Mouse (Mus musculus) hindbrain, embryonic 11.5 days (tissue): ENCODE results near the gene Mdm2. TPM values are rescaled to one million over a fixed set of nuclear protein-coding genes. Genes with fewer than 3 reads are reported as not detected.
"Not testable (repeated sequence)": the region's sequence is repeated elsewhere in the genome, so short reads cannot be mapped to it uniquely, and the experiment has no call there.

Experiments
- ATAC-seq: fragments of 200-750 bp; cut with Nextera tagmentation; 2 replicates; pipeline ENCODE4 v1.8.0; 2017; ENCODE audit warnings: mild to moderate bottlenecking, moderate TSS enrichment, moderate library complexity; ENCODE audit not compliant: low FRiP score
- DNase-seq: peaks from one replicate; pipeline ENCODE4 v3.0.0-alpha.2; 2015; ENCODE audit warnings: low spot score
- H3K27ac ChIP-seq: fragments of 300-500 bp; sonication (generic); 2 replicates; pipeline ENCODE4 v1.5.1; 2014; ENCODE audit warnings: mild to moderate bottlenecking, low read depth, low read length
- H3K27me3 ChIP-seq: fragments of 300-500 bp; sonication (generic); 2 replicates; pipeline ENCODE4 v1.6.1; 2014; ENCODE audit warnings: mild to moderate bottlenecking, low read length, moderate library complexity, mixed read lengths; ENCODE audit not compliant: control insufficient read depth, insufficient read depth
- H3K36me3 ChIP-seq: fragments of 300-500 bp; sonication (generic); 2 replicates; pipeline ENCODE4 v1.6.1; 2014; ENCODE audit warnings: mild to moderate bottlenecking, low read length, moderate library complexity, mixed read lengths; ENCODE audit not compliant: control insufficient read depth, insufficient read depth
- H3K4me1 ChIP-seq: fragments of 300-500 bp; sonication (generic); replicated peaks from 2 replicates; pipeline ENCODE4 v1.6.1; 2014; ENCODE audit warnings: low read length, mixed read lengths; ENCODE audit not compliant: control insufficient read depth, insufficient read depth
- H3K4me2 ChIP-seq: fragments of 300-500 bp; sonication (generic); replicated peaks from 2 replicates; pipeline ENCODE4 v1.6.1; 2014; ENCODE audit warnings: mild to moderate bottlenecking, low read depth, low read length
- H3K4me3 ChIP-seq: fragments of 300-500 bp; sonication (generic); 2 replicates; pipeline ENCODE4 v1.5.1; 2014; ENCODE audit warnings: low read depth, low read length
- H3K9ac ChIP-seq: fragments of 300-500 bp; sonication (generic); 2 replicates; pipeline ENCODE4 v1.6.1; 2014; ENCODE audit warnings: low read depth, low read length
- H3K9me3 ChIP-seq: fragments of 300-500 bp; sonication (generic); 2 replicates; pipeline ENCODE4 v1.6.1; 2016; ENCODE audit warnings: low read length; ENCODE audit not compliant: control insufficient read depth
- WGBS: fragments of 180-500 bp; shearing (Covaris S2); extraction: QIAGEN DNeasy Blood & Tissue Kit; methylation state at CpG from one replicate; pipeline ENCODE4 v1.1.7; 2014; 5-methylcytosine and 5-hydroxymethylcytosine counted together
- polyA plus RNA-seq: library from polyadenylated mRNA; unstranded; fragments of >200 nt; fragmentation: Nextera tagmentation; extraction: Ambion mirVana; gene quantifications from 2 replicates; pipeline ENCODE4 v1.2.1, GENCODE M21; 2014

The Mdm2 gene
- polyA plus RNA-seq, 1 experiment from 2014 or later = 87.8 TPM

DNA sequence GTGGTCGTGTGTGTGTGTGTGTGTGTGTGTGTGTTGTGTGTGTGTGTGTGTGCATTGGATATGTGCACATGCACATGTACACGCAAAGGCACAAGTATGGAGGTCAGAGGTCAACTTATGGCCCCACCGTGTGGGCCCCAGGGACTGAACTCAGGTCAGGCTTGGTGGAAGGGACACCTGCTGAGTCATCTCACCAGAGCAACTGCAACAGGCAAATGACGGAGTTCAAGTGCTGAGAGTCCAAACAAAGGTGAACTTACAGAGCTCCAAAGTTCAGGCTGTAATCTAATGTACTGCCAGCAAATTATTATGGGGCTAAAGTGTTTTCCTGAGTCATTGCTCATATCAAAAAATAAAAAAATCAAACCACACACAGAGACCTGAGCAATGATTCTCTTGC, 26.5 kb upstream of the Mdm2 start:
- H3K27me3 ChIP-seq = no peaks in the 10 kb centered on the region
- H3K27ac ChIP-seq = no peak overlapping the region
- 0 out of 2 replicates have a peak, but pooled peaks cover 2% of the 10 kb centered on the region for H3K36me3 ChIP-seq
- DNase-seq (no peak), ATAC-seq (no peak)
- 84% methylated on average over 4 of the region's 4 CpGs for WGBS
- H3K4me1 ChIP-seq = no peaks in the 10 kb centered on the region
- H3K4me2 ChIP-seq = no peak overlapping the region
- H3K9me3 ChIP-seq = no peaks in the 10 kb centered on the region
- H3K9ac ChIP-seq = no peak overlapping the region
- no peak overlapping the region for H3K4me3 ChIP-seq

DNA sequence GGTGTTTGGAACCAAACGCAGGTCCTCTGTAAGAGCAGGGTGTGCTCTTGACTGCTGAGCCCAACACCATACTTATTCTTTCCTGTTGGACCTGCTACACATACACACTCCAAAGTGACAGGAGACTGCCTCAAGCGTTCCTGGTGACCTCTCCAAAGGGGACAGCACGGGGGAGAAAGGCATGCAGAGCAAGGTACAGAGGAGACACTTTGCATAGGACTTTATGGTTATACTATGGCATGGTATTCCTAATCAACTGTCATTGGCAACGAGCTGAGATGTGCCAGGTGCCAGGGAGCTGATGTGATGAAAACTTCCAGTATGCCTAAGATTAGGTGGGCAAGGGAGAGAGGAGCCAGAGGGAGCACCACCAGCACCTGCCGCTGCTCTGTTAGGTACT, 26.0 kb upstream of the Mdm2 start:
- H3K36me3 ChIP-seq = 0 out of 2 replicates have a peak, but pooled peaks cover 2% of the 10 kb centered on the region
- no peak overlapping the region for H3K9ac ChIP-seq
- no peaks in the 10 kb centered on the region for H3K27me3 ChIP-seq
- DNase-seq (no peak), ATAC-seq (no peak)
- no peaks in the 10 kb centered on the region for H3K4me1 ChIP-seq
- no peak overlapping the region for H3K4me3 ChIP-seq
- WGBS = 92% methylated on average over 5 of the region's 5 CpGs
- no peaks in the 10 kb centered on the region for H3K9me3 ChIP-seq
- no peak overlapping the region for H3K27ac ChIP-seq
- H3K4me2 ChIP-seq = no peak overlapping the region

GRCm38 (mm10) chr10:117735396-117735795, 24.8 kb upstream of the Mdm2 start:
- not testable (repeated sequence) for H3K9ac ChIP-seq, H3K4me3 ChIP-seq, H3K4me2 ChIP-seq, H3K27ac ChIP-seq, H3K27me3 ChIP-seq, H3K9me3 ChIP-seq, ATAC-seq, H3K4me1 ChIP-seq, DNase-seq, H3K36me3 ChIP-seq
- WGBS = 91% methylated on average over 11 of the region's 12 CpGs

GRCm38 (mm10) chr10:117734104-117734852, 23.7 kb upstream of the Mdm2 start:
- 88% methylated on average over 9 of the region's 10 CpGs for WGBS
- not testable (repeated sequence) for H3K9me3 ChIP-seq, DNase-seq, H3K4me3 ChIP-seq, H3K9ac ChIP-seq, H3K4me2 ChIP-seq, H3K27ac ChIP-seq, H3K36me3 ChIP-seq, ATAC-seq, H3K4me1 ChIP-seq, H3K27me3 ChIP-seq

- not testable (repeated sequence) for H3K27ac ChIP-seq, H3K4me1 ChIP-seq, DNase-seq, ATAC-seq, H3K9me3 ChIP-seq, H3K4me3 ChIP-seq, H3K36me3 ChIP-seq, H3K4me2 ChIP-seq, H3K9ac ChIP-seq, H3K27me3 ChIP-seq
- WGBS = 94% methylated on average over 7 of the region's 8 CpGs
These were observed 23.1 kb upstream of the Mdm2 start for GRCm38 (mm10) chr10:117733626-117734025.

DNA sequence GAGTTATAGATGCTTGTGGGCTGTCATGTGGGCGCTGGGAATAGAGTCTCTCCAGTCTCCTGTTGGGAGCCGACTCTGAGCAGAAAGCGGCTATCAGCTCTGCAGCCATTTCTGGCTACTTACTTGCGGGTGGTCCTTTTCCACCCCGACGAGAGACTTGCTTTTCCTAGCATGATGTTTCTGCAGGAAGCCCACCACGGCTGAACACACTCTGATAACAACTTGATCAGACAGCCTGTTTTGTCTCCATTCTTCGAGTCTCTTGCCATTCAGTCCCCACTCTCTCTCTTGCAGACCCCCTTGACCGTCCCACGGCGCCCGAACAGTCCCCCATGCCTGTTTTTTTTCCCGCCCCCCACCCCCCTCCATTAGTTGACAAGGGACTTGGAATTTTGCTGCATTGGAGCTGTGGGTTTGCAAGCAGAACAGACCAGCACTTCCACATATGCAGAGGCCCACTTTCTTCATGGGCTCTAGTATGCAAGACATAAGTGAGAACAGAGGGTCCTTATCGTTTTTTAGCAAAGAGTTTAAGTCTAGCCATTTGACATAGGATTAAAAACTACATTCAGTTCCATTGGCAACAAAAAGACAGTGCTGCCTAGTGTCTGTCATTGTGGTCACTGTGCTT, 22.5 kb upstream of the Mdm2 start:
- Histone ChIP-seq H3K9me3 (no peaks in the 10 kb centered on the region), H3K27ac (no peak overlapping the region), H3K27me3 (no peaks in the 10 kb centered on the region), H3K4me2 (no peak overlapping the region), H3K36me3 (0 out of 2 replicates have a peak, but pooled peaks cover 2% of the 10 kb centered on the region), H3K9ac (no peak overlapping the region), H3K4me1 (no peaks in the 10 kb centered on the region), H3K4me3 (no peak overlapping the region)
- WGBS = 81% methylated on average over 14 of the region's 14 CpGs
- no peak for DNase-seq
- no peak for ATAC-seq

- no peak overlapping the region for H3K4me2 ChIP-seq
- no peaks in the 10 kb centered on the region for H3K9me3 ChIP-seq
- no peak overlapping the region for H3K9ac ChIP-seq
- H3K27ac ChIP-seq = no peak overlapping the region
- WGBS = 87% methylated on average over 5 of the region's 5 CpGs
- 0 out of 2 replicates have a peak, but pooled peaks cover 2% of the 10 kb centered on the region for H3K36me3 ChIP-seq
- no peaks in the 10 kb centered on the region for H3K4me1 ChIP-seq
- H3K4me3 ChIP-seq = no peak overlapping the region
- no peak for DNase-seq
- H3K27me3 ChIP-seq = no peaks in the 10 kb centered on the region
- no peak for ATAC-seq
These were observed 21.6 kb upstream of the Mdm2 start for GRCm38 (mm10) chr10:117732184-117732583.

GRCm38 (mm10) chr10:117731244-117732101, 20.9 kb upstream of the Mdm2 start:
- Histone ChIP-seq H3K9me3 (no peaks in the 10 kb centered on the region), H3K4me3 (no peak overlapping the region), H3K4me1 (no peaks in the 10 kb centered on the region), H3K4me2 (no peak overlapping the region), H3K9ac (no peak overlapping the region), H3K36me3 (0 out of 2 replicates have a peak, but pooled peaks cover 2% of the 10 kb centered on the region), H3K27me3 (no peaks in the 10 kb centered on the region), H3K27ac (no peak overlapping the region)
- WGBS = 60% methylated on average over 14 of the region's 15 CpGs
- no peak for ATAC-seq
- peak; percentile 19 for DNase-seq
